Mouse (Mus musculus) liver, postnatal 0 days (tissue): ENCODE measurements at regions not wholly inside any gene's neighbourhood (a gene's known extent, or its start where the extent isn't known, plus 50 kb on each side); places are given as distances from the start of the nearest gene placed in this dataset.

ENCODE experiments used
- ATAC-seq: fragments of 200-750 bp; cut with Nextera tagmentation; 2 replicates; pipeline ENCODE4 v1.8.0; 2017; ENCODE audit warnings: mild to moderate bottlenecking, moderate library complexity
- DNase-seq: peaks from one replicate; pipeline ENCODE4 v3.0.0-alpha.2; 2016
- H3K27ac ChIP-seq: fragments of 300-500 bp; sonication (generic); 2 replicates; pipeline ENCODE4 v1.5.1; 2014; ENCODE audit warnings: antibody characterized with exemption, moderate library complexity, mild to moderate bottlenecking, low read depth
- H3K27me3 ChIP-seq: fragments of 300-500 bp; sonication (generic); 2 replicates; pipeline ENCODE4 v1.6.1; 2014; ENCODE audit warnings: low read length, control low read depth, mixed read lengths; ENCODE audit not compliant: insufficient read depth
- H3K36me3 ChIP-seq: fragments of 300-500 bp; sonication (generic); replicated peaks from 2 replicates; pipeline ENCODE4 v1.6.1; 2014; ENCODE audit warnings: mild to moderate bottlenecking, control low read depth, low read length, moderate library complexity, mixed read lengths; ENCODE audit not compliant: insufficient read depth
- H3K4me1 ChIP-seq: fragments of 300-500 bp; sonication (generic); 2 replicates; pipeline ENCODE4 v1.6.1; 2014; ENCODE audit warnings: antibody characterized with exemption, mild to moderate bottlenecking, control low read depth; ENCODE audit not compliant: insufficient read depth
- H3K4me2 ChIP-seq: fragments of 300-500 bp; sonication (generic); 2 replicates; pipeline ENCODE4 v1.6.1; 2014; ENCODE audit warnings: low read depth, mild to moderate bottlenecking, low read length, moderate library complexity, mixed read lengths
- H3K4me3 ChIP-seq: fragments of 300-500 bp; sonication (generic); 2 replicates; pipeline ENCODE4 v1.5.1; 2014; ENCODE audit warnings: low read depth, low read length
- H3K9ac ChIP-seq: fragments of 300-500 bp; sonication (generic); replicated peaks from 2 replicates; pipeline ENCODE4 v1.6.1; 2014; ENCODE audit warnings: mild to moderate bottlenecking, moderate library complexity
- H3K9me3 ChIP-seq: fragments of 300-500 bp; sonication (generic); 2 replicates; pipeline ENCODE4 v1.6.1; 2016; ENCODE audit warnings: mild to moderate bottlenecking, control low read depth, low read length, mixed read lengths
- CTCF ChIP-seq: sonication (generic); IDR thresholded peaks from 2 replicates; pipeline ENCODE4 v1.5.1; 2016; ENCODE audit warnings: antibody characterized with exemption, low read depth
- EP300 ChIP-seq: IDR thresholded peaks from 2 replicates; pipeline ENCODE4 v1.6.1; 2016; ENCODE audit warnings: antibody characterized with exemption, low read depth, mild to moderate bottlenecking
- WGBS: fragments of 180-500 bp; shearing (Covaris S2); extraction: QIAGEN DNeasy Blood & Tissue Kit; methylation state at CpG from one replicate; pipeline ENCODE4 v1.1.7; 2014; ENCODE audit not compliant: insufficient replicate concordance; 5-methylcytosine and 5-hydroxymethylcytosine counted together

DNA sequence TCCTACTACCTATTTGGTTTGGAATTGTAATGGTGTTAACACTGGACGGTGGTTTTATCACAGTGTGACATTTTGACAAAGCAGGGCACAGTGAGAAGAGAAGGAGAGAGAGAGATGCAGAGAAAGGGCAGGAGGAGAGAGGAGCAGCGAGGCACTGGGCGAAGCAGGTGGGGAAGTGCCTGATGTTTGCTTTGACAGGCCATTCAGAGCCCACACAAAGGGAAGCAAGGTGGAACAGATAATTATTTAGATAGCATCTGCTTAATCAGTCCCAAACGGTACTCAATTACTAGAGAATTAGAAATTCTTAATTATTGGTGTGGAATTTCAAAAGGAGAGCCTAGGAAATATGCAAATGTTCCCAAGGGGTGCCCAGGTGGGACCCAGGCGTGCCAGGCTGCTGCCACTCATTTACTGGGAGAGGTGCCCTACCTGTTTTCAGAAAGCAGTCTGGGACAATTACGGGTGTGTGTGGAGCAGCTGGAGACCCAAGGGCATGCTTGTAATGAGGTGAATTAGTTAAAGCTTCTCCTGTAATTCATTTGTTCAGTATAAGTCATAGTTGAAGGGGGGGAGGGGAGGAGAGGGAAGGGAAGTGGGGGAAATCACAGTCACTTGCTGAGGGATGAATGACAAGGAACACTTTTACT, 86.9 kb downstream of the Thnsl2 start:
- Histone ChIP-seq H3K27ac (no peak overlapping the region), H3K4me1 (no peaks in the 10 kb centered on the region), H3K4me3 (no peak overlapping the region), H3K4me2 (no peak overlapping the region), H3K27me3 (no peaks in the 10 kb centered on the region), H3K36me3 (no peaks in the 10 kb centered on the region), H3K9me3 (no peaks in the 10 kb centered on the region), H3K9ac (no peak overlapping the region)
- ATAC-seq (no peak), DNase-seq (no peak)
- WGBS = 50% methylated on average over 6 of the region's 6 CpGs
- TF ChIP-seq CTCF = no peak
- TF ChIP-seq EP300 = no peak

DNA sequence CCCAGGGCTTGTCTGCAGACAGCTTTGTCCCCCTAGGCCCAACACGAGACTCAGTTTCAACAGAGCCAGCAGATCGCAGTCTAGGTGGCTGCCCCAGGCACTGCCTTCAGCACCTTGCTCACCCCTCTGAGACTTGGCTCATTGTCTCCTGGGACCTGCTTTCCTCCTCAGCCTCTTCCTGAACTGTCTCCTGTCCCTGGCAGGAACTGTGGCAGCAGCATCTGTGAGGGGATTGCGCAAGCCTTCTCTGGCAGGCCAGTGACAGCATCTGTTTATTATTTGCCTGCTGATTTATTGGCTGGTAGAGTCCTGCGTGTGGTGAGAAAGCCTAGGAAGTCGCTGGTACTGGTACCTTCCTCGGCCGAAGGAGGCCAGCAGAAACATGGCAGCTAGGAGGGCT, 84.1 kb downstream of the Thnsl2 start:
- DNase-seq = peak; percentile 37
- no peaks in the 10 kb centered on the region for H3K4me1 ChIP-seq
- H3K4me3 ChIP-seq = no peak overlapping the region
- no peaks in the 10 kb centered on the region for H3K27me3 ChIP-seq
- H3K27ac ChIP-seq = no peak overlapping the region
- ATAC-seq = 0 out of 2 replicates have a peak, but pooled peaks have one; percentile 36
- WGBS = 18% methylated on average over 7 of the region's 7 CpGs
- no peak overlapping the region for H3K4me2 ChIP-seq
- TF ChIP-seq EP300 (no peak), CTCF (no peak)
- H3K9me3 ChIP-seq = no peaks in the 10 kb centered on the region
- H3K36me3 ChIP-seq = no peaks in the 10 kb centered on the region
- no peak overlapping the region for H3K9ac ChIP-seq

DNA sequence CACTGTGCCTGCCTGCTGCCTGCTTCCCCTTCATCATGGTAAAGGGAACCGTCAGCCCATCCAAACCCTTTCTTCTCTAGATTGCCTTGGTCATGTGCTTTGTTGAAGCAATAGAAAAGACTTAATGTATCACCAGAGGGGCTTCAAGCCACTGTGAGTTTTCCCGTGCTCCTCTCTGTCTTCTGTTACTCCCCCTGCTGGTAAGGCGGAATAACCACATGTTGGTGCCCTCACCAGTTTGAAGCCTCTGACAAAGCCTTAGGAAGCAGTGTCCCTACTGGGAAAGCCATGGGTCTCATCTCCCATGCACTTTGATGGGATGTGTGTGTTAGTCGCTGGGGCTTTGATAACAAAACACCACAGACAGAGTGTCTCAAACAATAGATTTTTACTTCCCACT, 81.3 kb downstream of the Thnsl2 start:
- no peak for DNase-seq
- WGBS = 62% methylated on average over 4 of the region's 4 CpGs
- no peak overlapping the region for H3K4me3 ChIP-seq

GRCm38 (mm10) chr6:71065428-71065827, 78.8 kb downstream of the Thnsl2 start:
- peak; percentile 56 for ATAC-seq

More for the DNA sequence above, 81.3 kb downstream of the Thnsl2 start:
- H3K27me3 ChIP-seq = no peaks in the 10 kb centered on the region
- no peaks in the 10 kb centered on the region for H3K36me3 ChIP-seq
- H3K27ac ChIP-seq = no peak overlapping the region
- H3K4me1 ChIP-seq = no peaks in the 10 kb centered on the region
- H3K9ac ChIP-seq = no peak overlapping the region
- H3K9me3 ChIP-seq = no peaks in the 10 kb centered on the region
- ATAC-seq = no peak
- TF ChIP-seq CTCF = peak; percentile 47
- no peak for TF ChIP-seq EP300
- H3K4me2 ChIP-seq = no peak overlapping the region

DNA sequence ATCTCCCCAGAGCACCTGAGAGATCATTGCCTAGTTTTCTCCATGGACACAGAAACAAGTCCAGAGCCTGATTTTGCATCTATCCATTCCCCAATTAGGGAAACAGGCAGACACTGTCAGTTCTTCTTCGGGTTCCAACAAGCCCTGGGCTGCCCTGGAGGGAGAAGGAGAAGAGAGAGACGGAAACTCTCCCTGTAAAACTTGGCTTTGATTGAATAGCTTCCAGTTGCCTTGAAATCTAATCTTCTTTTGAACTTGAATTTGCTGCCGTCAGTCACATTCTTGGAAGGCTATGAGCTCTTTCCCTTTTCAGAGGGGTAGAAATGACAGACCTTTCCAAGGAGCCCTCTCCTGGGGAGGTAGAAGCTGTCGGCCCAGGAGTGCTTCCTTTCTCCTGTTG, 75.0 kb downstream of the Thnsl2 start:
- no peak for TF ChIP-seq EP300
- no peak for TF ChIP-seq CTCF
- ATAC-seq = no peak

More at GRCm38 (mm10) chr6:71065428-71065827, 78.8 kb downstream of the Thnsl2 start:
- H3K27ac ChIP-seq = no peak overlapping the region
- H3K4me1 ChIP-seq = no peaks in the 10 kb centered on the region
- no peak overlapping the region for H3K9ac ChIP-seq
- no peaks in the 10 kb centered on the region for H3K36me3 ChIP-seq
- no peak overlapping the region for H3K4me2 ChIP-seq
- TF ChIP-seq EP300 (no peak), CTCF (no peak)
- no peak overlapping the region for H3K4me3 ChIP-seq
- no peaks in the 10 kb centered on the region for H3K27me3 ChIP-seq
- DNase-seq = no peak
- no peaks in the 10 kb centered on the region for H3K9me3 ChIP-seq
- WGBS = 42% methylated on average over 6 of the region's 6 CpGs

DNA sequence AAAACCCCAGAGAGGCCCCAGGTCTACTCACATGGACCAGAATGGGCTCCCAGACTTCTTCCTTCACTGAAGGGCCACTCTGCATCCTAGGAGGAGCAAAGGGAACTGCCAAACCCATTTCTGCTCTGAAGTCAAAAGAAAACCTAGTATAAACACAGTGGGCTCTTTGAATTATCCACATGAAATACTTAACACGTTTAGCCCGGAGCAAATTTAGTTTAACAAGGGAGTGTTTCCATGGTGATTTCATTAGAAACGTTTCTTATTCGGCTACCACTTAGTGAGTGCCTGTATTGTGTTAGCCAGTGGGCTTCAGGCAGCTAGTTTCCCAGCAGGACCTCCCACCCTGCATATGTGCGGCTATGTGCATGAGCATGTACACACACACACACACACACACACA, 69.4 kb downstream of the Thnsl2 start:
- WGBS = 67% methylated on average over 5 of the region's 5 CpGs
- H3K4me3 ChIP-seq = no peak overlapping the region
- no peaks in the 10 kb centered on the region for H3K27me3 ChIP-seq
- H3K27ac ChIP-seq = no peak overlapping the region
- no peak for TF ChIP-seq EP300
- no peak for TF ChIP-seq CTCF
- H3K9me3 ChIP-seq = no peaks in the 10 kb centered on the region
- H3K4me1 ChIP-seq = no peaks in the 10 kb centered on the region
- no peak overlapping the region for H3K9ac ChIP-seq
- no peak for DNase-seq
- no peaks in the 10 kb centered on the region for H3K36me3 ChIP-seq
- no peak for ATAC-seq
- H3K4me2 ChIP-seq = no peak overlapping the region

More for the DNA sequence above, 75.0 kb downstream of the Thnsl2 start:
- H3K4me1 ChIP-seq = no peaks in the 10 kb centered on the region
- WGBS = 69% methylated on average over 4 of the region's 4 CpGs
- no peaks in the 10 kb centered on the region for H3K9me3 ChIP-seq
- H3K27ac ChIP-seq = no peak overlapping the region
- H3K27me3 ChIP-seq = no peaks in the 10 kb centered on the region
- H3K4me2 ChIP-seq = no peak overlapping the region
- no peak overlapping the region for H3K9ac ChIP-seq
- no peaks in the 10 kb centered on the region for H3K36me3 ChIP-seq
- no peak overlapping the region for H3K4me3 ChIP-seq
- no peak for DNase-seq
